In genomic region chr2:154891585-154891984, GRCm38 (mm10) we compare ENCODE assay signal across 8 mouse cellular contexts. TPM values are rescaled to one million over a fixed set of nuclear protein-coding genes. Genes with fewer than 3 reads are reported as not detected.
A peak's percentile ranks its signal among the peaks of the same experiment; 100 is the strongest.
DNase-seq lines count a peak whose midpoint lies in the region; ATAC-seq and TF ChIP-seq lines count a peak whose summit lies in the region.

No protein-coding gene starts in this region.

- H3K9me3 ChIP-seq in hindbrain, embryonic 16.5 days (ENCODE audit: control insufficient read depth, low read length), result no peaks in the 10 kb centered on the region
- no peaks in the 10 kb centered on the region for H3K9me3 ChIP-seq in midbrain, postnatal 0 days (ENCODE audit: low read length)

- no peaks in the 10 kb centered on the region for H3K27me3 ChIP-seq in hindbrain, embryonic 16.5 days (replicated peaks; ENCODE audit: control insufficient read depth, insufficient read depth, low read length)
- no peaks in the 10 kb centered on the region for H3K27me3 ChIP-seq in midbrain, postnatal 0 days (ENCODE audit: insufficient read depth, low read length)

- 21% methylated on average over 2 of the region's 2 CpGs for WGBS in hindbrain, embryonic 16.5 days
- WGBS in midbrain, postnatal 0 days, result 9% methylated on average over 2 of the region's 2 CpGs

- no peak overlapping the region for H3K27ac ChIP-seq in left cerebral cortex, adult 2 months
- H3K27ac ChIP-seq in brown adipose tissue, adult 24 weeks (replicated peaks; ENCODE audit: low read depth, low read length), result peak overlapping the region; percentile 85; the same call in 1 of the 2 replicates
- H3K27ac ChIP-seq in hindbrain, embryonic 16.5 days (ENCODE audit: low read depth, low read length), result no peak overlapping the region
- H3K27ac ChIP-seq in midbrain, postnatal 0 days (ENCODE audit: low read depth, low read length), result no peak overlapping the region

- no peak for TF ChIP-seq CTCF in left cerebral cortex, adult 2 months (IDR thresholded peaks at IDR 0.05)
- TF ChIP-seq CTCF in midbrain, postnatal 0 days (IDR thresholded peaks at IDR 0.05), result no peak

- no peak for DNase-seq in left cerebral cortex, adult 2 months (ENCODE audit: extremely low spot score in 1 of 2, low spot score in 2 of 2)
- DNase-seq in left cerebral cortex, postnatal 25 days (ENCODE audit: low spot score in 2 of 2), result no peak
- DNase-seq in midbrain, postnatal 0 days (ENCODE audit: low spot score), result no peak
- no peak for DNase-seq in frontal cortex, postnatal 25 days (ENCODE audit: low spot score in 2 of 2)
- DNase-seq in frontal cortex, postnatal 10 days (ENCODE audit: low spot score in 2 of 2), result no peak
- DNase-seq in left cerebral cortex, postnatal 36 days (ENCODE audit: low spot score in 2 of 2), result no peak

- peak overlapping the region; percentile 88 for H3K9ac ChIP-seq in hindbrain, embryonic 16.5 days (ENCODE audit: low read depth, low read length)
- H3K9ac ChIP-seq in midbrain, postnatal 0 days (replicated peaks; ENCODE audit: low read length, poor library complexity, severe bottlenecking), result peak overlapping the region; percentile 77

- H3K4me1 ChIP-seq in brown adipose tissue, adult 24 weeks (ENCODE audit: control insufficient read depth, insufficient read depth, insufficient read length, low read length), result peaks cover 2% of the 10 kb centered on the region; the same call in 1 of the 2 replicates
- peaks cover 14% of the 10 kb centered on the region for H3K4me1 ChIP-seq in hindbrain, embryonic 16.5 days (ENCODE audit: control insufficient read depth, insufficient read depth, low read depth, low read length)
- no peaks in the 10 kb centered on the region; the same call in 1 of the 2 replicates for H3K4me1 ChIP-seq in midbrain, postnatal 0 days (ENCODE audit: insufficient read depth, low read length)

- peaks cover 6% of the 10 kb centered on the region; the same call in 1 of the 2 replicates for H3K36me3 ChIP-seq in hindbrain, embryonic 16.5 days (ENCODE audit: control insufficient read depth, insufficient read depth, low read length)
- peaks cover 6% of the 10 kb centered on the region; the same call in 1 of the 2 replicates for H3K36me3 ChIP-seq in midbrain, postnatal 0 days (ENCODE audit: insufficient read depth, low read length)

- peak overlapping the region; percentile 80 for H3K4me3 ChIP-seq in left cerebral cortex, adult 2 months
- peak overlapping the region; percentile 93 for H3K4me3 ChIP-seq in brown adipose tissue, adult 24 weeks (ENCODE audit: insufficient read depth, low read depth, low read length)
- H3K4me3 ChIP-seq in hindbrain, embryonic 16.5 days (ENCODE audit: low read length), result peak overlapping the region; percentile 95
- peak overlapping the region; percentile 77 for H3K4me3 ChIP-seq in midbrain, postnatal 0 days (ENCODE audit: low read depth, low read length)

- ATAC-seq in hindbrain, embryonic 16.5 days, result no peak
- no peak for ATAC-seq in midbrain, postnatal 0 days (ENCODE audit: low FRiP score)

- peak overlapping the region; percentile 90 for H3K4me2 ChIP-seq in hindbrain, embryonic 16.5 days (ENCODE audit: low read length)
- peak overlapping the region; percentile 63 for H3K4me2 ChIP-seq in midbrain, postnatal 0 days (ENCODE audit: low read depth, low read length, poor library complexity, severe bottlenecking)

- intact Hi-C loops in left cerebral cortex, adult 2 months (cut with DNase I), result loop anchor here (10.0 kb wide), 1 partner anchor 463 kb away; the partner anchor contains the start of gene Pigu
- intact Hi-C loops in left cerebral cortex, postnatal 25 days (cut with DNase I), result no loop called here
- intact Hi-C loops in left cerebral cortex, postnatal 36 days (cut with DNase I), result loop anchor here (5.0 kb wide), 1 partner anchor 234 kb away; no protein-coding TSS in a partner anchor

RNA-seq across cellular contexts. Expression of gene Eif2s2, which starts 1.1 kb away (rescaled TPM):
- total RNA-seq in left cerebral cortex, adult 2 months (2021), result 10 to 100 TPM; 46.3 to 47.8 TPM
- 10 to 100 TPM; 47.1 to 48.5 TPM for total RNA-seq in left cerebral cortex, postnatal 25 days (2021)
- 65.4 and 71.7 TPM in 2 replicates for polyA plus RNA-seq in brown adipose tissue, adult 24 weeks (2012; ENCODE audit: insufficient read depth, insufficient read length, missing spikeins)
- polyA plus RNA-seq in hindbrain, embryonic 16.5 days (2015; fragmentation: Nextera tagmentation; extraction: Ambion mirVana), result 58.4 and 60.4 TPM in 2 replicates
- total RNA-seq in midbrain, postnatal 0 days (2014; rRNA removed), result 47.8 and 58.1 TPM in 2 replicates
- polyA plus RNA-seq in midbrain, postnatal 0 days (2015; fragmentation: Nextera tagmentation; extraction: Ambion mirVana), result 101 and 114 TPM in 2 replicates
- total RNA-seq in left cerebral cortex, postnatal 36 days (2021), result 10 to 100 TPM; 45.5 to 49.9 TPM
